Mouse (Mus musculus): ENCODE results near the gene Cbx7.
"Not testable (repeated sequence)": the region's sequence is repeated elsewhere in the genome, so short reads cannot be mapped to it uniquely, and the experiment has no call there.

Cbx7 gene

GRCm38 (mm10) chr15:79946022-79946421 is 24.9 kb downstream of the Cbx7 start:
- DNase-seq = peak; percentile 94

GRCm38 (mm10) chr15:79944948-79945347 is 26.0 kb downstream of the Cbx7 start:
- no peak for DNase-seq

- DNase-seq = no peak
Observed at GRCm38 (mm10) chr15:79943584-79943983, 27.3 kb downstream of the Cbx7 start.

- DNase-seq = no peak
Observed at GRCm38 (mm10) chr15:79942541-79942940, 28.4 kb downstream of the Cbx7 start.

DNA sequence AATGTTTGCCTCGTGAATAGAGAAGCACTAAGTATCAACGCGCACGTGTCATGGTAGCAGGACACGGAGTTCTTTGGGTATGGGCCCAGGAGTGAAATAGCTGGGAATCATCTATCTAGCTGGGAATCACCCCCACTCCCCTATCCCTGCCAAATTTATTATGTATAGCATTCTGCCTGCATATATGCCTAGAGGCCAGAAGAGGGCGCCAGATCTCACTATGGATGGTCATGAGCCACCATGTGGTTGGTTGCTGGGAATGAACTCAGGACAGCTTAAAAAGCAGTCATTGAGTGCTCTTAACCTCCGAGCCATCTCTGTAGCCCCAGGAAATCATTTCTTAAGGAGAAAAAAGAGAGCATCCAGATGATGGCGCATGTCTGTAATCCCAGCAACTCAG is 30.0 kb downstream of the Cbx7 start:
- peak; percentile 59 for DNase-seq

GRCm38 (mm10) chr15:79939913-79940312 is 31.0 kb downstream of the Cbx7 start:
- DNase-seq = no peak

DNA sequence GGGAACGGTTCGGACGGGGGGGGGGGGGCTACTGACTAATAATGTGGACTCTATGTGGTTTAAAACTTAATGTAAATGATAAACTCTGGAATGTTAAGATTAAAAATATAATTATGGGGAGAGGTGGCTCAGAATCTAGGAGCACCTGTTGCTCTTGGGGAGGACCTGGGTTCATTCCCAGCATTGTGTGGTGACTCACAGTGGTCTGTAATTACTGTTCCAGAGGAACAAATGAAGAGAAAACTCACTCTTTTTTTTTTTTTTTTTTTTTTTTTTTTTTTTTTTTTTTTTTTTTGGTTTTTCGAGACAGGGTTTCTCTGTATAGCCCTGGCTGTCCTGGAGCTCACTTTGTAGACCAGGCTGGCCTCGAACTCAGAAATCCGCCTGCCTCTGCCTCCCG is 31.4 kb downstream of the Cbx7 start:
- DNase-seq = not testable (repeated sequence)

DNA sequence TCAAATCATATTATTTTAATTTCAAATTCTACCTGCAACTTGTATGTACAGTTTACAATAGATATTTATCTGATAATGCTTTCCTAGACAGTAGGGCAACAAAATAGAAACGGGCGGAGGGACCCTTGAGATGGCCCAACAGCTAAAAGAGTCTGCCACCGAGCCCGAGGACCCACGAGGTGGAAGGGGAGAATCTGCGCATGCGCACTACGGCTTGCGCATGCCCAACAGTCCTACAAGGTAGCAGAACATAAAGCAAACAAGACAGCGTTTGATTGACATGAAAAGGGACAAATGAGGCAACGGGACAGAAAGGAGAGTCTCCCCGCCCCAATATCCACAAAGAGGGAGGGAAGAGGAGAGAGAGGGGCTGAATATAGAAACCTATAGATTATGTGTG is 31.9 kb downstream of the Cbx7 start:
- no peak for DNase-seq

DNA sequence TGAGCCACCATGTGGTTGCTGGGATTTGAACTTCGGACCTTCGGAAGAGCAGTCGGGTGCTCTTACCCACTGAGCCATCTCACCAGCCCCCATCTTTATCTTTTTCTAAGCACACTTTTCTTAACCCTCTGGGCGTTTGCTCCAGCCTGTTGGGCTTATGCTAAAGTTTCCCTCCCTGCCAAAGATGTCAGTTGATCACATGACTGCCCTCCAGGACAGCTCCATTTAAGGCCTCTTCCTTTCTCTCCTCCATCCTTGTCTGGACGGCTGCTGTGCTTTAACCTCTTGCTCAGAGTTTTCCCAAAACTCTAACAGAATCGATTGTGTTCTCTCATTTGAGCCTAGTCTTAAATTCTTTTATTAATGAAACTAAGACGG is 34.6 kb downstream of the Cbx7 start:
- DNase-seq = no peak

DNA sequence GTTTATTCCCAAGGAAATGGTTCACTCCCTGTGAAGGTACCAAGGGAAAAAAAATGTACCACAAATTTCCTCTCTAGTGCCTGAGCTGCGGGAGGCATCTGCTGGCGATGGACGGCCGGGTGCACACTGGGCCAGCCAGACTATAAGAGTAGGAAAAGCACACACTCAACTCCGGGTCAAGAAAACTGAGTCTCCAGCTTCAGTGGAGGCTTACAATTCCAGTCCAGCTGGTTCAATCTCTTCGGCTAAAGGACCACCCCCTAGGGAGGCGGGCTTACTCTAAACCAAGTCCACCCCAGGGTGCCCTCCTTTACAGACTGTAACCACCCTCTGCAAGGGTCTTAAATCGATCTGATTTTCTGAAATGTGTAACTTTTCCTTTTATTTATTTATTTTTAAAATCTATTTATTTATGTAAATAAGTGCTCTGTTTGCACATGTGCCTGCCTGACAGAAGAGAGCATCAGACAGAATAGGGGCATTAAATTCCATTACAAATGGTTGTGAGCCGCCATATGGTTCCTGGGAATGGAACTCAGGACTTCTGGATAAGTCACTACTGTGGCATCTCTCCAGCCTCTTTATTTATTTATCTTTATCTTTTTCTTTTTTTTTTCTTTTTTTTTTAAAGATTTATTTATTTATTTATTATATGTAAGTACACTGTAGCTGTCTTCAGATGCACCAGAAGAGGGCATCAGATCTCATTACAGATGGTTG is 35.1 kb downstream of the Cbx7 start:
- DNase-seq = peak; percentile 57

DNA sequence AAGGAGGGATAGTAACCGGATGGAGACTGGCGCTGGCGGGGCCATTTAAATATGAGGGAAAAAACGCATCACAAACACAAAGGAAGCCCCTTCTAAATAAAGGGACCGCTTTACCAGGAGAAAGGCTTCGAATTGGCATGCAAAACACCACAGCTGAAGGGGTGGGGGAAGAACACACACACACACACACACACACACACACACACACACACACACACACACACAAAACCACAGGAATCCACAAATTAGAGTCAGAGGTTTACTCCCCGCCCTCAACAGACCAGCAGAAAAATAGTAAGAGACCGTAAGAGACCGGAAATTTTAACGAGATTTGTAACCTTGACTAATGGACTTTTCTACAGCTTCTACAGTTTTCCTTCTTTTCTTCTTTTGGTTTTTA is 36.1 kb downstream of the Cbx7 start:
- no peak for DNase-seq

- no peak for DNase-seq
Observed at GRCm38 (mm10) chr15:79933670-79934514, 37.0 kb downstream of the Cbx7 start.

GRCm38 (mm10) chr15:79933052-79933669 is 37.8 kb downstream of the Cbx7 start:
- DNase-seq = no peak

GRCm38 (mm10) chr15:79932323-79932987 is 38.5 kb downstream of the Cbx7 start:
- peak; percentile 94 for DNase-seq

- DNase-seq = peak; percentile 54
Observed at GRCm38 (mm10) chr15:79931496-79932141, 39.3 kb downstream of the Cbx7 start.

DNA sequence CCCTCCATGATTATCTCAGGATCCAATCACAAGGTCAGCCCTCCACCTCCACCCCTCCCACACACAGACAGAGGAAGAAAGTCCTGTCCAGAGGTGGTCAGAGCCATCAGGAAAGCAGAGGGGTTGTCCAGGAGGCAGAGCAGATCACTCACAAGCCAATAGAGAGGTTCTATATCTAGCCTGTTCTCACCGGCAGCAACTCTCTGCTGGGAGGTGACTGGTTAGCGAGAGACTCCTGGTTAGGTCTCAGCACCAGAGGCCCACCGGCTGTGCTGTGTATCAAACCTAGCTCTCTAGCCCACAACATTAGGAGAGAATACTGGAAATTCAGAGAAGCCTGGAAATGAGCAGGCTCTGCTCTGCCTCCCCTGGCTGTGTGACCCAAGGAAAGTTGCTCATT is 41.2 kb downstream of the Cbx7 start:
- DNase-seq = no peak

DNA sequence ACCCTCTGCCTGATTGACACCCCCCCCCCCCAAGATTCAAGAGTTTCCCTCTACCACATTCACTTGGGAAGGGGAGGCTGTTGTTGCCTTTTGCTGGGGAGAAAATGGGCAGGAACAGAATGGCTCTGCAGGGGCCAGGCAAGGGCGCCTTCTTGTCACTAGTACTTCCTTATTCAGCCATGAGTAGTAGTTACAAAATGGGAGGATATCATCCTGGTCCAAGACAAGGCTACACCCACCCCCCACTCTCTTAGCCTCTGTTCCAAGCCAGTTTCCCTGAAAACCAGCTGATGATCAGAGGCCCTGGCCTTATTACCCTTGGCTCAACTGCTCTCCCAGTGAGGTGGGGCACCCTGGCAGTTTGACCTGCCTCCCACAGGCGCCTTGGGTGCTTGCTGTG is 42.2 kb downstream of the Cbx7 start:
- DNase-seq = no peak

- no peak for DNase-seq
Observed at GRCm38 (mm10) chr15:79928316-79928715, 42.6 kb downstream of the Cbx7 start.

DNA sequence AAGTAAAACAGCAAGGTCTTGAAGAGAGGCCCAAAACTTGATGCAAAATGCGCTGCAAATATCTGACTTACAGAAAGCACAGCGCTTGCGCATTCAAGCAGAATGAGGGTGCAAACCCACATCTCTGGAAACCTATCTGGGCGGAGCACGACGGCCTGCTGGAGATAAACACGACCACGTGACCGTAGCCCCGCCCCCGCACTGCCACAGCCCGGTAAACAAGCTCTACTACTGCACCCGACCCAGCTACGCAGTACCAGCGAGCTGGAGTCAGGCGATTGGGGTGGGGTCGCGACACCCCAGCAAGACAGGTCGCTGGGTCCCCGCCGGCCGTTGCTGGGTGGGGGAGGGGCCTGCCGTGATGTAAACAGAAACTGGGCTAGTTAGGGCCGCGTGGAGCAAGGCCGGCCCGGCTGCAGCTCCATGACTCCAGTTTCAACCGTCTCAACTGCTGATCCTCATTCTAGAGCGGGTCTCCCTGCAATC is 43.2 kb downstream of the Cbx7 start:
- peak; percentile 98 for DNase-seq

- DNase-seq = no peak
Observed at GRCm38 (mm10) chr15:79926856-79927416, 44.0 kb downstream of the Cbx7 start.

DNA sequence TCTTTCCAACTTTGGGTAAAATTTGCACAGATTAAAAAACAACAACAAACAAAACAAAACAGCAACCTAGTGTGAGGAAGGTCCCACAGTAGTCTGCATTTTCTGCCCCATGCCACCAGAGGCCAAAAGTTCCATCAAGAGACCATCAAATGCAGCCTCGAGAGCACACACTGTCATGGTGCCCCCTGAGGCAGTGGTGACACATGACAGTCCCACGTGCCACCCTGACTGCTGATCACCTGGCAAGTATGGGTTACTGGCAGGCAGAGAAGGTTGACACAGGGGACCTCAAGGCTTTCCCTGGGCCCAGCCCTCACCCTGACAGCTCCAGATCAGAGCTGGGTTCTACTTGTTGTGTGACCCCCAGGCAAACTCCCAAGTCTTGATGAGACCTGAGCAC is 51.1 kb downstream of the Cbx7 start:
- no peak for DNase-seq

- DNase-seq = no peak
Observed at GRCm38 (mm10) chr15:79918485-79918884, 52.4 kb downstream of the Cbx7 start.

Data from lung, postnatal 10 days (tissue).